Mouse (Mus musculus) kidney, postnatal 0 days (tissue): ENCODE data around the gene Dhrs2. TPM values are rescaled to one million over a fixed set of nuclear protein-coding genes. Genes with fewer than 3 reads are reported as not detected.

Experiments used
- ATAC-seq: fragments of 200-750 bp; cut with Nextera tagmentation; replicated peaks from 2 replicates; pipeline ENCODE4 v1.8.0; 2017; ENCODE audit warnings: low read depth, moderate number of reproducible peaks, moderate TSS enrichment, moderate library complexity; ENCODE audit not compliant: low FRiP score
- DNase-seq: peaks from one replicate; pipeline ENCODE4 v3.0.0-alpha.2; 2016; ENCODE audit warnings: low spot score
- H3K27ac ChIP-seq: fragments of 300-500 bp; sonication (generic); 2 replicates; pipeline ENCODE4 v1.5.1; 2014; ENCODE audit warnings: mild to moderate bottlenecking
- H3K27me3 ChIP-seq: fragments of 300-500 bp; sonication (generic); 2 replicates; pipeline ENCODE4 v1.6.1; 2014; ENCODE audit warnings: low read length, mixed read lengths; ENCODE audit not compliant: insufficient read depth
- H3K36me3 ChIP-seq: fragments of 300-500 bp; sonication (generic); 2 replicates; pipeline ENCODE4 v1.6.1; 2014; ENCODE audit warnings: low read length, mixed read lengths; ENCODE audit not compliant: insufficient read depth
- H3K4me1 ChIP-seq: fragments of 300-500 bp; sonication (generic); replicated peaks from 2 replicates; pipeline ENCODE4 v1.6.1; 2014; ENCODE audit warnings: antibody characterized with exemption, low read length, mixed read lengths; ENCODE audit not compliant: insufficient read depth
- H3K4me2 ChIP-seq: fragments of 300-500 bp; sonication (generic); 2 replicates; pipeline ENCODE4 v1.6.1; 2014; ENCODE audit warnings: mild to moderate bottlenecking, low read length, moderate library complexity, mixed read lengths
- H3K4me3 ChIP-seq: fragments of 300-500 bp; sonication (generic); replicated peaks from 2 replicates; pipeline ENCODE4 v1.5.1; 2014; ENCODE audit warnings: low read depth, low read length
- H3K9ac ChIP-seq: fragments of 300-500 bp; sonication (generic); 2 replicates; pipeline ENCODE4 v1.6.1; 2014; ENCODE audit warnings: low read depth, low read length
- H3K9me3 ChIP-seq: fragments of 300-500 bp; sonication (generic); replicated peaks from 2 replicates; pipeline ENCODE4 v1.6.1; 2016; ENCODE audit warnings: low read length, inconsistent platforms, mixed read lengths
- CTCF ChIP-seq: IDR thresholded peaks from 2 replicates; pipeline ENCODE4 v1.5.1; 2016; ENCODE audit warnings: antibody characterized with exemption, low read depth, mild to moderate bottlenecking, moderate library complexity
- WGBS: fragments of 180-500 bp; shearing (Covaris S2); extraction: QIAGEN DNeasy Blood & Tissue Kit; methylation state at CpG from one replicate; pipeline ENCODE4 v1.1.7; 2014; 5-methylcytosine and 5-hydroxymethylcytosine counted together
- polyA plus RNA-seq: library from polyadenylated mRNA; unstranded; fragments of >200 nt; fragmentation: Nextera tagmentation; extraction: Ambion mirVana; gene quantifications from 2 replicates; pipeline ENCODE4 v1.2.1, GENCODE M21; 2015

The Dhrs2 gene
- polyA plus RNA-seq, 1 experiment from 2014 or later: 0.09 TPM

GRCm38 (mm10) chr14:55274810-55275209 lies 53.0 kb downstream of the Dhrs2 start:
- H3K4me3 ChIP-seq: no peak overlapping the region

GRCm38 (mm10) chr14:55279322-55280069 lies 57.7 kb downstream of the Dhrs2 start:
- H3K27ac ChIP-seq: no peak overlapping the region
- H3K4me3 ChIP-seq: no peak overlapping the region
- DNase-seq (no peak), ATAC-seq (no peak)
- no peak overlapping the region for H3K9ac ChIP-seq
- no peaks in the 10 kb centered on the region for H3K4me1 ChIP-seq
- H3K36me3 ChIP-seq: no peaks in the 10 kb centered on the region
- TF ChIP-seq CTCF: no peak
- H3K4me2 ChIP-seq: no peak overlapping the region
- WGBS: 71% methylated on average over 7 of the region's 7 CpGs
- no peaks in the 10 kb centered on the region for H3K9me3 ChIP-seq
- no peaks in the 10 kb centered on the region for H3K27me3 ChIP-seq

More at GRCm38 (mm10) chr14:55274810-55275209, 53.0 kb downstream of the Dhrs2 start:
- ATAC-seq (no peak), DNase-seq (no peak)
- Histone ChIP-seq H3K9me3 (no peaks in the 10 kb centered on the region), H3K9ac (no peak overlapping the region), H3K4me1 (no peaks in the 10 kb centered on the region), H3K36me3 (no peaks in the 10 kb centered on the region), H3K4me2 (no peak overlapping the region), H3K27ac (no peak overlapping the region), H3K27me3 (no peaks in the 10 kb centered on the region)
- TF ChIP-seq CTCF: no peak
- 88% methylated on average over 6 of the region's 6 CpGs for WGBS

Other genes starting within 250 kb of the Dhrs2 start
- gene Gm17428, start 245.1 kb upstream of the Dhrs2 start, polyA plus RNA-seq: not detected in 2 replicates
- 0.16 and 0.88 TPM in 2 replicates for gene Myh7, start 227.4 kb upstream of the Dhrs2 start, polyA plus RNA-seq
- 68.9 and 75.7 TPM in 2 replicates for gene Ngdn, start 206.6 kb upstream of the Dhrs2 start, polyA plus RNA-seq
- 2.0 and 2.4 TPM in 2 replicates for gene Zfhx2, start 129.7 kb upstream of the Dhrs2 start, polyA plus RNA-seq
- gene Thtpa, start 127.2 kb upstream of the Dhrs2 start, polyA plus RNA-seq: 20.8 and 21.6 TPM in 2 replicates
- gene Ap1g2, start 115.4 kb upstream of the Dhrs2 start, polyA plus RNA-seq: 15.8 and 16.8 TPM in 2 replicates
- 0.30 and 0.34 TPM in 2 replicates for gene Jph4, start 105.1 kb upstream of the Dhrs2 start, polyA plus RNA-seq